Mouse (Mus musculus): ENCODE measurements at regions not wholly inside any gene's neighbourhood (a gene's known extent, or its start where the extent isn't known, plus 50 kb on each side); places are given as distances from the start of the nearest gene placed in this dataset.

DNA sequence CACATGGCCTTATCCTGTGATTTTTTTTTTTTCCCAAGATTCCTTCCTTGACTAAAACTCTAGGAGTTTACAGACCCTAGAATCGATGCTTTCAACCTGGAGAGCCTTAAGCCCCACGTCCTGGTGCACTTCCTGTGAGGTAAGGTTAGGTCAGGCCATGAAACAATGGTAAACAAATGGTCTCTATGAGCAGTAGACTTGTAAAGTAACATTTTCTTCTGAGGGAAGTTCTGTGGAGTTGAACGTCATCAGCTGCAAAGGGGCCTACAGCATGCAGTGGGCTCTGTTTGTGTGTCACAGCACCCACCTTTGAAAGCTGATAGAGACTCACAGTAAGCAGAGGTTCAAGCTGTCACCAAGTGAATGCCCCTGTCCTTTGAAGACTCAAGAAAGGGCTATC is 87.3 kb upstream of the Eomes start:
- 73% methylated on average over 3 of the region's 3 CpGs for WGBS
- TF ChIP-seq CTCF (IDR thresholded peaks at IDR 0.05; ENCODE audit: low read depth, low read length) (no peak), POLR2A (IDR thresholded peaks at IDR 0.05; ENCODE audit: extremely low read depth, insufficient read depth, low read length) (no peak)
- no peak overlapping the region for H3K4me3 ChIP-seq (ENCODE audit: insufficient read depth, low read depth, low read length)
- no peaks in the 10 kb centered on the region for H3K36me3 ChIP-seq (ENCODE audit: control insufficient read depth, insufficient read depth, low read length)
- DNase-seq (ENCODE audit: extremely low read depth, low read depth, low spot score) = no peak
- no peaks in the 10 kb centered on the region for H3K79me2 ChIP-seq (ENCODE audit: control insufficient read depth, insufficient read depth, low read length)
- H3K27me3 ChIP-seq (ENCODE audit: control insufficient read depth, insufficient read depth, low read length) = peaks cover 7% of the 10 kb centered on the region; the same call in 1 of the 2 replicates
- no peak overlapping the region for H3K9ac ChIP-seq (ENCODE audit: low read depth, low read length)
- H3K27ac ChIP-seq (replicated peaks; ENCODE audit: insufficient read depth, low read depth, low read length) = no peak overlapping the region
- H3K4me1 ChIP-seq (ENCODE audit: control insufficient read depth, insufficient read depth, low read length) = no peaks in the 10 kb centered on the region

DNA sequence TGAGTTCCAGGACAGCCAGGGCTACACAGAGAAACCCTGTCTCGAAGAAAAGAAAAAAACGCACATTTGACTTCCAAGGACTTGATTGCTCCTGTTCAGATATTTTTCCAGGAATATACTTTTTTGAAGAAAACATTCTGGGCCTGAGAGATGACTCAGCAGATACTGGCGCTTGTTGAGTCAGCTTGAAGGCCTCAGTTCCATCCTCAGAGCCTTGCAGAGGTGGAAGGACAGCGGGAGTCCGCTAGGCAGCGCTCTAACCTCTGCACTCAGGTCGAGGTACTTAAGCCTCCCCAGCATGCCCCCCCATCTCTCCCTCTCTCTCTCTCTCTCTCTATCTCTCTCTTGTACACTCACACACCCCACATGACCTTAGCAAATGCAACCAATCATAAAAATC is 86.3 kb upstream of the Eomes start:
- peaks cover 7% of the 10 kb centered on the region; the same call in 1 of the 2 replicates for H3K27me3 ChIP-seq (ENCODE audit: control insufficient read depth, insufficient read depth, low read length)
- H3K9ac ChIP-seq (ENCODE audit: low read depth, low read length) = no peak overlapping the region
- TF ChIP-seq CTCF (IDR thresholded peaks at IDR 0.05; ENCODE audit: low read depth, low read length) = no peak
- no peak for TF ChIP-seq POLR2A (IDR thresholded peaks at IDR 0.05; ENCODE audit: extremely low read depth, insufficient read depth, low read length)
- H3K4me3 ChIP-seq (ENCODE audit: insufficient read depth, low read depth, low read length) = no peak overlapping the region
- 77% methylated on average over 7 of the region's 7 CpGs for WGBS
- no peak overlapping the region for H3K27ac ChIP-seq (replicated peaks; ENCODE audit: insufficient read depth, low read depth, low read length)
- no peaks in the 10 kb centered on the region for H3K36me3 ChIP-seq (ENCODE audit: control insufficient read depth, insufficient read depth, low read length)
- H3K79me2 ChIP-seq (ENCODE audit: control insufficient read depth, insufficient read depth, low read length) = no peaks in the 10 kb centered on the region
- DNase-seq (ENCODE audit: extremely low read depth, low read depth, low spot score) = no peak
- no peaks in the 10 kb centered on the region for H3K4me1 ChIP-seq (ENCODE audit: control insufficient read depth, insufficient read depth, low read length)

DNA sequence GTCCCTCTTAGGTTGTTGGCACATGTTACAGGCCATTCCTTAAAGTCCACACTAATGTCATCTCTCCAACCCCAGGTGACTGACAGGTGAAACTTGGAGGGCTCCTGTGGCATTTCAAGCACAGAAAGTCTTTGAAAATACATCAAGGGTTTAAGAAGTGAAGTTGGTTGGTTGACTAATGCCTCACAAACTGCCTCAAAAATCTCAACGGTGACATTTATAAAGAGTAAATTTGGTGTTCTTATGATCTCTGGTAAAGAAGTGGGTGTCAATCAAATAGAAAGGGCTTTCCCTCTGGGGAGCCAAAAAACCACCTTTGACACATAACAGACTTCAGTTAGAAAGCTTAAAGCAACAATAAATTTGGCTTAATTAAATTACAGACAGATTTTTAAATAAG is 85.2 kb upstream of the Eomes start:
- Histone ChIP-seq H3K4me3 (ENCODE audit: insufficient read depth, low read depth, low read length) (no peak overlapping the region), H3K36me3 (ENCODE audit: control insufficient read depth, insufficient read depth, low read length) (no peaks in the 10 kb centered on the region), H3K4me1 (ENCODE audit: control insufficient read depth, insufficient read depth, low read length) (no peaks in the 10 kb centered on the region), H3K27me3 (ENCODE audit: control insufficient read depth, insufficient read depth, low read length) (peaks cover 7% of the 10 kb centered on the region; the same call in 1 of the 2 replicates), H3K79me2 (ENCODE audit: control insufficient read depth, insufficient read depth, low read length) (no peaks in the 10 kb centered on the region), H3K9ac (ENCODE audit: low read depth, low read length) (no peak overlapping the region), H3K27ac (replicated peaks; ENCODE audit: insufficient read depth, low read depth, low read length) (no peak overlapping the region)
- DNase-seq (ENCODE audit: extremely low read depth, low read depth, low spot score) = no peak
- TF ChIP-seq CTCF (IDR thresholded peaks at IDR 0.05; ENCODE audit: low read depth, low read length) (no peak), POLR2A (IDR thresholded peaks at IDR 0.05; ENCODE audit: extremely low read depth, insufficient read depth, low read length) (no peak)
- WGBS = 63% methylated on average over 1 of the region's 1 CpGs

DNA sequence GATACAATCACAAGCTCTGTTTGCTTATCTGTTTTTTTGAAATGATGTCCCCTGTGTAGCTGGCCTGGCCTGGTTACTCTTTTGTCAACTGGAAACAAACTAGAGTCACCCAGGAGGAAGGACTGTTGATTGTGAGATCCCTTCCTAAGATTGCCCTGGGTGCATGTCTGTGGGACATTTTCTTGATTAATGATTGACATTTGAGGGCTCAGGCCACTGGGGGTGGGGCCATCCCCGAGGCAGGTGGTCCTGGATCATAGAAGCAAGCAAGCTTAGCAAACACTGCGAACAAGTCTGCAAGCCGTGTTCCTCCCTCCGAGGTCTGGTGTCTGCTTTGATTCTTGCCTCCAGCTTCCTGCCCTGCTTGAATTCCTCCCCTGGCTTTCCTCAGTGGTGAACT is 84.4 kb upstream of the Eomes start:
- no peak overlapping the region for H3K27ac ChIP-seq (replicated peaks; ENCODE audit: insufficient read depth, low read depth, low read length)
- TF ChIP-seq CTCF (IDR thresholded peaks at IDR 0.05; ENCODE audit: low read depth, low read length) (no peak), POLR2A (IDR thresholded peaks at IDR 0.05; ENCODE audit: extremely low read depth, insufficient read depth, low read length) (no peak)
- DNase-seq (ENCODE audit: extremely low read depth, low read depth, low spot score) = no peak
- H3K27me3 ChIP-seq (ENCODE audit: control insufficient read depth, insufficient read depth, low read length) = peaks cover 7% of the 10 kb centered on the region; the same call in 1 of the 2 replicates
- no peak overlapping the region for H3K9ac ChIP-seq (ENCODE audit: low read depth, low read length)
- no peak overlapping the region for H3K4me3 ChIP-seq (ENCODE audit: insufficient read depth, low read depth, low read length)
- H3K4me1 ChIP-seq (ENCODE audit: control insufficient read depth, insufficient read depth, low read length) = no peaks in the 10 kb centered on the region
- no peaks in the 10 kb centered on the region for H3K36me3 ChIP-seq (ENCODE audit: control insufficient read depth, insufficient read depth, low read length)
- H3K79me2 ChIP-seq (ENCODE audit: control insufficient read depth, insufficient read depth, low read length) = no peaks in the 10 kb centered on the region
- WGBS = 40% methylated on average over 4 of the region's 4 CpGs

DNA sequence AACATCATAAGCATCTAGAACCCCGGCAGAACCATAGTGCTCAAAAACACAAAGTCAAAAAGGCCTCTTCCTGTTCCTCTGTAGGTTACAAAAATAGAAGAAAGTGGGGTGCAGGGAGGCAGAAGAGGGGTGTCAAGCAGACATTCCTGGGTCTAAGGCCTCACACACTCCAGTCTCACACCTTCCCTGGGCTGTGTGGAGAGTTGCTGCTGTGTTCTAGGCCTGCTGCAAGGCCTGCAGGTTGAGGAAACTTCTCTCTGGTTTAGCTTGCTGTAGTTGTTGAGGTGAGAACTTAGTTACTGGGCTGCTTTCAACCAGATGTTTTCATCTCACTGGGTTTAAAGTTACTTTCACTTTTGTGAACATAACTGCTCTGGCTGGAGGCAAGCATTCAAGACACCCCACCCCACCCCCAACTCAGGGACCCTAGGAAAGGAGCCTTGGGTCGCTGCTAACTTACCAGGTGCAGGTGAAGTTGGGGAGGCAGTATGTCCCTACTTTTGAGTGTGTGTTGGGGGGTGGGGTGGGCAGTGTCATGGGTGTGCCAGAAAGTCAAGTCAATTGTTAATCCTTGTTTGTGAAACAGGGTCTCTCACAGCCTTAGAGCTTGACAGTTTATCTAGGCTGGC is 81.5 kb upstream of the Eomes start:
- WGBS = 69% methylated on average over 2 of the region's 2 CpGs
- Histone ChIP-seq H3K27ac (replicated peaks; ENCODE audit: insufficient read depth, low read depth, low read length) (no peak overlapping the region), H3K36me3 (ENCODE audit: control insufficient read depth, insufficient read depth, low read length) (no peaks in the 10 kb centered on the region), H3K9ac (ENCODE audit: low read depth, low read length) (no peak overlapping the region), H3K4me1 (ENCODE audit: control insufficient read depth, insufficient read depth, low read length) (no peaks in the 10 kb centered on the region), H3K27me3 (ENCODE audit: control insufficient read depth, insufficient read depth, low read length) (no peaks in the 10 kb centered on the region), H3K4me3 (ENCODE audit: insufficient read depth, low read depth, low read length) (no peak overlapping the region), H3K79me2 (ENCODE audit: control insufficient read depth, insufficient read depth, low read length) (no peaks in the 10 kb centered on the region)
- no peak for DNase-seq (ENCODE audit: extremely low read depth, low read depth, low spot score)
- TF ChIP-seq POLR2A (IDR thresholded peaks at IDR 0.05; ENCODE audit: extremely low read depth, insufficient read depth, low read length) (no peak), CTCF (IDR thresholded peaks at IDR 0.05; ENCODE audit: low read depth, low read length) (no peak)

DNA sequence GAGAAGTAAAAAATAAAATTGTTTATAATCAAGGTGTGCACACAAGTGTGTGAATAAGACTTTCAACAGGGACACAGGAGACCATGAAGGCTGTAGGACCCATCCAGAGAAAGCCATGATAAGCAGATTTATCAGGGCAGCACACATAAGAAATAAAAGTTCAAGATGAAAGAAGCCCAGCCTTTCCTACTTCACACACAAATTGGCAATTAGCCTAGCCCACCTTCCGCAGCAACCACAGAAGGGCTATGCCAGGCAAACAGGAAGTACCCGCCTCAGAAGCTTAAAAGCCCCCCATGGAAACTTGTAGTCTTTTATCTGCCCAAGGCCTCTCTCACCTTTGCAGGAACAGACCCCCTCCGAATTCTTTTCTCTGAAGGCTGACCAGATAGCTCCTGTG is 77.5 kb upstream of the Eomes start:
- Histone ChIP-seq H3K4me1 (ENCODE audit: control insufficient read depth, insufficient read depth, low read length) (no peaks in the 10 kb centered on the region), H3K4me3 (ENCODE audit: insufficient read depth, low read depth, low read length) (no peak overlapping the region), H3K27me3 (ENCODE audit: control insufficient read depth, insufficient read depth, low read length) (no peaks in the 10 kb centered on the region), H3K36me3 (ENCODE audit: control insufficient read depth, insufficient read depth, low read length) (no peaks in the 10 kb centered on the region), H3K27ac (replicated peaks; ENCODE audit: insufficient read depth, low read depth, low read length) (no peak overlapping the region), H3K9ac (ENCODE audit: low read depth, low read length) (no peak overlapping the region), H3K79me2 (ENCODE audit: control insufficient read depth, insufficient read depth, low read length) (no peaks in the 10 kb centered on the region)
- DNase-seq (ENCODE audit: extremely low read depth, low read depth, low spot score) = no peak
- 77% methylated on average over 3 of the region's 3 CpGs for WGBS
- no peak for TF ChIP-seq CTCF (IDR thresholded peaks at IDR 0.05; ENCODE audit: low read depth, low read length)
- no peak for TF ChIP-seq POLR2A (IDR thresholded peaks at IDR 0.05; ENCODE audit: extremely low read depth, insufficient read depth, low read length)

Measured in liver, adult 2 months (tissue).